Mouse (Mus musculus): ENCODE data around the gene Cfap298.

DNA sequence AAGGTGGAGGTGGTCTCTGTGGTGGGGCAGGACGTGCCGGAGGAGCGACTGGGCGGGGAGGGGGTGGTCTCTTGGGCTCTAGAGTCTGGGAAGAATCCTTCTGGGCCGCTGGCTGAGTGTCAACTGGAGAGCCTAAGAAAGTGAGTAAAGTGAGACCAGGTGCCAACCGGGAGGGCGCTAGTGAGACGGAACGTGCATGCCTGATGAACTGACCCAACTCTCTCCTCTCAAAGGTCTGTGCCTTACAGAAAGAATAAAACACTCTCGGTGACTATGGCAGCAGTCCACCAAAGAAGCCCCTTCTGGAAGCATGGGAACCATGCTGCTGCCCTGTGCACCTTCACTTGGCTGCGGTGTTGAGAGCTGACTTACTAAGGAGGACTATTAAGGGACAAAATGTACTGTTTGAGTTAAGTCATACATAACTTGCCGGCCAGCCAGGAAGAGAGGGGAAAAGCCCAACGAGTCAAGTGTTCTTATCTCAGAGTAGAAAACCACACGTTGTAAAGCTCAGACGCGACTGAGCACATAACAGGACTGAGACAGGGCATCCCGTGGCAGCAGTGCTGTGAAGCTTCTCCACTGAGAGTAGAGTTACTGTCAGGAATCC is 15.5 kb upstream of the Cfap298 start:
- no peak for TF ChIP-seq POLR2A (IDR thresholded peaks at IDR 0.05; ENCODE audit: insufficient read depth, low read depth, low read length)
- TF ChIP-seq CTCF (IDR thresholded peaks at IDR 0.05; ENCODE audit: insufficient read depth, low read depth, low read length) = no peak

All from olfactory bulb, adult 2 months (tissue).